Mouse (Mus musculus) limb, embryonic 11.5 days (tissue): Measurements from ENCODE around the gene Il1rapl1. TPM values are rescaled to one million over a fixed set of nuclear protein-coding genes. Genes with fewer than 3 reads are reported as not detected.

Source experiments
- ATAC-seq: fragments of 200-750 bp; cut with Nextera tagmentation; 2 replicates; pipeline ENCODE4 v1.8.0; 2017; ENCODE audit warnings: low read depth; ENCODE audit not compliant: insufficient number of reproducible peaks, low FRiP score, low TSS enrichment
- DNase-seq: peaks from one replicate; pipeline ENCODE4 v3.0.0-alpha.2; 2015; ENCODE audit warnings: low spot score
- H3K27ac ChIP-seq: fragments of 300-500 bp; sonication (generic); replicated peaks from 2 replicates; pipeline ENCODE4 v1.5.1; 2014; ENCODE audit warnings: low read depth, mild to moderate bottlenecking, low read length
- H3K27me3 ChIP-seq: fragments of 300-500 bp; sonication (generic); 2 replicates; pipeline ENCODE4 v1.6.1; 2014; ENCODE audit warnings: mild to moderate bottlenecking, low read length, mixed read lengths; ENCODE audit not compliant: control insufficient read depth, insufficient read depth
- H3K36me3 ChIP-seq: fragments of 300-500 bp; sonication (generic); 2 replicates; pipeline ENCODE4 v1.6.1; 2014; ENCODE audit warnings: mild to moderate bottlenecking, low read length, moderate library complexity, mixed read lengths; ENCODE audit not compliant: control insufficient read depth, insufficient read depth
- H3K4me1 ChIP-seq: fragments of 300-500 bp; sonication (generic); 2 replicates; pipeline ENCODE4 v1.6.1; 2014; ENCODE audit warnings: low read length, mixed read lengths; ENCODE audit not compliant: control insufficient read depth, insufficient read depth
- H3K4me2 ChIP-seq: fragments of 300-500 bp; sonication (generic); 2 replicates; pipeline ENCODE4 v1.6.1; 2014; ENCODE audit warnings: low read depth, mild to moderate bottlenecking, moderate library complexity; ENCODE audit not compliant: severe bottlenecking
- H3K4me3 ChIP-seq: fragments of 300-500 bp; sonication (generic); 2 replicates; pipeline ENCODE4 v1.5.1; 2014; ENCODE audit warnings: low read depth, low read length
- H3K9ac ChIP-seq: fragments of 300-500 bp; sonication (generic); 2 replicates; pipeline ENCODE4 v1.6.1; 2014; ENCODE audit warnings: mild to moderate bottlenecking, low read length
- H3K9me3 ChIP-seq: fragments of 300-500 bp; sonication (generic); 2 replicates; pipeline ENCODE4 v1.6.1; 2016; ENCODE audit warnings: low read length; ENCODE audit not compliant: control insufficient read depth
- WGBS: fragments of 180-500 bp; shearing (Covaris S2); extraction: QIAGEN DNeasy Blood & Tissue Kit; methylation state at CpG from one replicate; pipeline ENCODE4 v1.1.7; 2014; 5-methylcytosine and 5-hydroxymethylcytosine counted together
- polyA plus RNA-seq: library from polyadenylated mRNA; unstranded; fragments of >200 nt; fragmentation: Nextera tagmentation; extraction: Ambion mirVana; gene quantifications from 2 replicates; pipeline ENCODE4 v1.2.1, GENCODE M21; 2014

Gene Il1rapl1
- polyA plus RNA-seq, 1 experiment from 2014 or later = 0.29 TPM

- Histone ChIP-seq H3K4me1 (no peaks in the 10 kb centered on the region), H3K27ac (no peak overlapping the region), H3K9ac (no peak overlapping the region), H3K27me3 (no peaks in the 10 kb centered on the region), H3K4me3 (no peak overlapping the region), H3K4me2 (no peak overlapping the region), H3K36me3 (no peaks in the 10 kb centered on the region), H3K9me3 (no peaks in the 10 kb centered on the region)
- WGBS = 85% methylated on average over 3 of the region's 3 CpGs
- ATAC-seq (no peak), DNase-seq (no peak)
These were observed 1307.2 kb downstream of the Il1rapl1 start for GRCm38 (mm10) chrX:86808218-86808617.

- H3K27ac ChIP-seq = no peak overlapping the region
These were observed 1312.7 kb downstream of the Il1rapl1 start for GRCm38 (mm10) chrX:86802725-86803124.

GRCm38 (mm10) chrX:86728803-86729202 is 1386.6 kb downstream of the Il1rapl1 start:
- H3K4me3 ChIP-seq = no peak overlapping the region
- H3K27ac ChIP-seq = no peak overlapping the region
- H3K27me3 ChIP-seq = no peaks in the 10 kb centered on the region
- no peaks in the 10 kb centered on the region for H3K36me3 ChIP-seq
- no peak overlapping the region for H3K4me2 ChIP-seq
- H3K9me3 ChIP-seq = no peaks in the 10 kb centered on the region
- 54% methylated on average over 3 of the region's 3 CpGs for WGBS
- ATAC-seq = no peak
- no peaks in the 10 kb centered on the region for H3K4me1 ChIP-seq
- H3K9ac ChIP-seq = no peak overlapping the region
- DNase-seq = no peak

More at GRCm38 (mm10) chrX:86802725-86803124, 1312.7 kb downstream of the Il1rapl1 start:
- WGBS = 65% methylated on average over 2 of the region's 2 CpGs
- Histone ChIP-seq H3K27me3 (no peaks in the 10 kb centered on the region), H3K9me3 (no peaks in the 10 kb centered on the region), H3K36me3 (no peaks in the 10 kb centered on the region), H3K4me2 (no peak overlapping the region), H3K9ac (no peak overlapping the region), H3K4me1 (no peaks in the 10 kb centered on the region), H3K4me3 (no peak overlapping the region)
- ATAC-seq (no peak), DNase-seq (no peak)
